Mouse (Mus musculus) kidney, embryonic 14.5 days (tissue): ENCODE results near the gene Fam208b. TPM values are rescaled to one million over a fixed set of nuclear protein-coding genes. Genes with fewer than 3 reads are reported as not detected.
"Not testable (repeated sequence)": the region's sequence is repeated elsewhere in the genome, so short reads cannot be mapped to it uniquely, and the experiment has no call there.

Experiments used
- ATAC-seq: fragments of 200-750 bp; cut with Nextera tagmentation; 2 replicates; pipeline ENCODE4 v1.8.0; 2017; ENCODE audit warnings: moderate number of reproducible peaks, mild to moderate bottlenecking, moderate TSS enrichment, moderate library complexity; ENCODE audit not compliant: low FRiP score, low TSS enrichment
- H3K27ac ChIP-seq: fragments of 300-500 bp; sonication (generic); 2 replicates; pipeline ENCODE4 v1.5.1; 2014; ENCODE audit warnings: low read depth, mild to moderate bottlenecking, low read length, moderate library complexity, mixed read lengths
- H3K27me3 ChIP-seq: fragments of 300-500 bp; sonication (generic); 2 replicates; pipeline ENCODE4 v1.6.1; 2014; ENCODE audit warnings: mild to moderate bottlenecking, low read length; ENCODE audit not compliant: control insufficient read depth, insufficient read depth
- H3K36me3 ChIP-seq: fragments of 300-500 bp; sonication (generic); 2 replicates; pipeline ENCODE4 v1.6.1; 2014; ENCODE audit warnings: low read length, mixed read lengths; ENCODE audit not compliant: control insufficient read depth, insufficient read depth
- H3K4me1 ChIP-seq: fragments of 300-500 bp; sonication (generic); 2 replicates; pipeline ENCODE4 v1.6.1; 2014; ENCODE audit warnings: low read length, mixed read lengths; ENCODE audit not compliant: control insufficient read depth, insufficient read depth
- H3K4me2 ChIP-seq: fragments of 300-500 bp; sonication (generic); replicated peaks from 2 replicates; pipeline ENCODE4 v1.6.1; 2014; ENCODE audit warnings: low read depth, mild to moderate bottlenecking, low read length
- H3K4me3 ChIP-seq: fragments of 300-500 bp; sonication (generic); 2 replicates; pipeline ENCODE4 v1.5.1; 2014; ENCODE audit warnings: mild to moderate bottlenecking, low read length
- H3K9ac ChIP-seq: fragments of 300-500 bp; sonication (generic); 2 replicates; pipeline ENCODE4 v1.6.1; 2014; ENCODE audit warnings: low read depth, mild to moderate bottlenecking, low read length, moderate library complexity
- H3K9me3 ChIP-seq: fragments of 300-500 bp; sonication (generic); 2 replicates; pipeline ENCODE4 v1.6.1; 2016; ENCODE audit warnings: low read length; ENCODE audit not compliant: control insufficient read depth
- WGBS: fragments of 180-500 bp; shearing (Covaris S2); extraction: QIAGEN DNeasy Blood & Tissue Kit; methylation state at CpG from one replicate; pipeline ENCODE4 v1.1.7; 2014; 5-methylcytosine and 5-hydroxymethylcytosine counted together
- polyA plus RNA-seq: library from polyadenylated mRNA; unstranded; fragments of >200 nt; fragmentation: Nextera tagmentation; extraction: Ambion mirVana; gene quantifications from 2 replicates; pipeline ENCODE4 v1.2.1, GENCODE M21; 2014

Fam208b gene
- polyA plus RNA-seq, 1 experiment from 2014 or later, result 25.8 TPM

DNA sequence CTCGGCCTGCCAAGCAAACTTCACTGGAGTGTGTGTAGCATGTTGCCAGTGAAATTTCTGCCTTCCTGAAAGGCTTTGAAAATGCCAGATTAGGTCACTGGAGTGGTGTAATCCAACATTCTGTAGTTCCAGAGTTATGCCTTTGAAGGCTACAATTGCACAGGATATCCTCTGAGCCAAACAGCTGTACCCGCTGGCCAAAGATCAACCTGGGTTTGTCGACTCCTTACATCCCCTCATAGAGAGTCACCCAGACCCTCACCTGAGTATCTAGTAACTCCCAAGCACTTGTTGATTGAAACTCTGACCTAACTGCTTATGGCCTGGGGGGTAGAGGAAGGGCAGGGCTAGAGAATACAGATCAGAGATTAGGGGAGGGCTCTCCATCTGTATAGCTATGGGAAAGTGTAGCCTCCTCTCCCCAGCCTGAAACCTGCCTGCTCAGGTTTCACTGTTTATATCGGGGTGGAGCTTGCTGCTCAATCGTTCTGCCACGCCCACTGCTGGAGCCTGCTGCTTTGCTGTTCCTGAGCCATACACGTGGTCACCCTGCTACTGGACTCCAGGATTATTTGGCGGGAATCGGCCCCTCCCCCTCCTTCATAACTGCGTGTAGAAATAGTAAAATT, 79.1 kb downstream of the Fam208b start:
- no peak overlapping the region for H3K4me2 ChIP-seq
- H3K27me3 ChIP-seq, result no peaks in the 10 kb centered on the region
- WGBS, result 50% methylated on average over 10 of the region's 10 CpGs
- H3K9ac ChIP-seq, result no peak overlapping the region
- 0 out of 2 replicates have a peak, but pooled peaks cover 2% of the 10 kb centered on the region for H3K9me3 ChIP-seq
- H3K4me1 ChIP-seq, result no peaks in the 10 kb centered on the region
- no peaks in the 10 kb centered on the region for H3K36me3 ChIP-seq
- no peak overlapping the region for H3K27ac ChIP-seq
- H3K4me3 ChIP-seq, result no peak overlapping the region
- ATAC-seq, result peak; percentile 65

- not testable (repeated sequence) for H3K9me3 ChIP-seq, H3K27me3 ChIP-seq, H3K4me1 ChIP-seq, H3K4me3 ChIP-seq, H3K27ac ChIP-seq, H3K9ac ChIP-seq, H3K4me2 ChIP-seq, ATAC-seq, H3K36me3 ChIP-seq
- 74% methylated on average over 2 of the region's 2 CpGs for WGBS
These were observed 79.7 kb downstream of the Fam208b start for GRCm38 (mm10) chr13:3531176-3531575.

- no peak for ATAC-seq
- no peaks in the 10 kb centered on the region for H3K27me3 ChIP-seq
- H3K4me2 ChIP-seq, result no peak overlapping the region
- WGBS, result 59% methylated on average over 3 of the region's 3 CpGs
- no peaks in the 10 kb centered on the region for H3K36me3 ChIP-seq
- no peaks in the 10 kb centered on the region for H3K4me1 ChIP-seq
- no peak overlapping the region for H3K9ac ChIP-seq
- H3K9me3 ChIP-seq, result no peaks in the 10 kb centered on the region
- H3K27ac ChIP-seq, result no peak overlapping the region
- no peak overlapping the region for H3K4me3 ChIP-seq
These were observed 80.5 kb downstream of the Fam208b start for GRCm38 (mm10) chr13:3530451-3530850.

DNA sequence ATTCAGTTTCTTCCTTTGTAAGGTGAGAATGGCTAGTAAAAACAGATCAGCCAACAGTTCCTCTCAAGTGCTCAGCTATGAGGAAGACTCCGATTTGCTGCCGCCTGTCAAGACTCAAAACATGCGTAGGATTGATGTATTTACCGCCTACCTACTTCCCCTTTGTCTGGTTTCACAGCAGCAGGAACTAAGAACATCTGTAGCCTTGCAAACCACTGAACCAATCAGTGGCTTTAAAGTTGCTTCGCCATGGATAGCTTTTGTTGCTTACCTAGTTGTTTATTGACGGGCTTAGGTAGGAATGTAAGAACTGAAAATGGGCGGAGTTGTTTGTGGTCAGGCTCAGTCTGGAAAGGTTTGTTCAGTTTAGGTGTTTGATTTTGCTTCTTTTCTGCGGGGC, 84.6 kb downstream of the Fam208b start:
- Histone ChIP-seq H3K9me3 (no peaks in the 10 kb centered on the region), H3K27me3 (no peaks in the 10 kb centered on the region), H3K9ac (no peak overlapping the region), H3K4me1 (no peaks in the 10 kb centered on the region), H3K4me3 (no peak overlapping the region), H3K36me3 (no peaks in the 10 kb centered on the region), H3K27ac (no peak overlapping the region), H3K4me2 (no peak overlapping the region)
- no peak for ATAC-seq
- WGBS, result 90% methylated on average over 8 of the region's 8 CpGs

DNA sequence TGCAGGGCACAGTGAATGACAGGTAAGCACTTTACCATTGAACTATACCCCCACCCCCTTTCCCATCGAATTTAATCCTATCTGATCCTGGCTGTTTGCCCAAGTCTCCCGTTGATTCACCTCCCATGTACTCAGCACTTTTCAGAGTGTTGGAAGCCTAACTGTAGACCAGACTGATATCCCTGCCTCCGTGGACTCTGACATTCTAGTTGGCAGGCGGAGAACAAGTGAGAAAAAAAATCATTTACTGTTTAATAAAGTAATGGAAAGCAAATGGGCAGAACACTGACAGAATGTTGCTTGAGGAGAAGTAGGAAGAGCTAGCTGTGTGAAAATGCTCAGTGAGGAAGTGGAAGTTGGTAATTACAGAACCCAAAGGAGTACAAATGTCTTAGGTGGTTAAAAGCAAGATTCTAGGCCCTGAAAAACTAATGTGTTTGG, 85.3 kb downstream of the Fam208b start:
- no peak overlapping the region for H3K27ac ChIP-seq
- no peak for ATAC-seq
- H3K27me3 ChIP-seq, result no peaks in the 10 kb centered on the region
- no peaks in the 10 kb centered on the region for H3K36me3 ChIP-seq
- H3K9me3 ChIP-seq, result no peaks in the 10 kb centered on the region
- no peak overlapping the region for H3K4me3 ChIP-seq
- no peak overlapping the region for H3K9ac ChIP-seq
- no peak overlapping the region for H3K4me2 ChIP-seq
- no peaks in the 10 kb centered on the region for H3K4me1 ChIP-seq
- 69% methylated on average over 4 of the region's 4 CpGs for WGBS

DNA sequence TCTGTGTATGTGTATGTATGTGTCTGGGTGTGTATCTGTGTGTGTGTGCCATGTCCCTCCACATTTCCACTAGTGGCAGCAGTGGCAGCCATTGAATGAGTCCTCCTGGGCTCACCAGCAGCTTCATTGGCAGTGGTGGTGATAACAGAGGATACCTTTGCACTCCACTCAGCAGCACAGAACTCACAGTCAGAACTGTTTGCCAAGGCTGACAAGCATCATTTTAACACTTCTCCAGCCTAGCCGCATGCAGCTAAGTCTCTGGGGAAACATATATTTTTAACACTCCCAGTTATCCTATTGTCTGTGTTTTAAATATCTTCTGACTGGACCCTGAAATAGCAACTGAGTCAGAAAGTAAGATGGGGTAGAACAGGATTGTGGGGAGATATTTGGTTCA, 87.0 kb downstream of the Fam208b start:
- WGBS, result 68% methylated on average over 1 of the region's 1 CpGs
- no peaks in the 10 kb centered on the region for H3K4me1 ChIP-seq
- no peak for ATAC-seq
- H3K4me2 ChIP-seq, result no peak overlapping the region
- no peak overlapping the region for H3K4me3 ChIP-seq
- H3K36me3 ChIP-seq, result no peaks in the 10 kb centered on the region
- no peaks in the 10 kb centered on the region for H3K9me3 ChIP-seq
- H3K9ac ChIP-seq, result no peak overlapping the region
- no peaks in the 10 kb centered on the region for H3K27me3 ChIP-seq
- H3K27ac ChIP-seq, result no peak overlapping the region

GRCm38 (mm10) chr13:3523459-3523858, 87.4 kb downstream of the Fam208b start:
- Histone ChIP-seq H3K36me3 (no peaks in the 10 kb centered on the region), H3K27ac (no peak overlapping the region), H3K9me3 (no peaks in the 10 kb centered on the region), H3K4me3 (no peak overlapping the region), H3K4me1 (no peaks in the 10 kb centered on the region), H3K27me3 (no peaks in the 10 kb centered on the region), H3K4me2 (no peak overlapping the region), H3K9ac (no peak overlapping the region)
- no peak for ATAC-seq
- WGBS, result 74% methylated on average over 6 of the region's 6 CpGs

DNA sequence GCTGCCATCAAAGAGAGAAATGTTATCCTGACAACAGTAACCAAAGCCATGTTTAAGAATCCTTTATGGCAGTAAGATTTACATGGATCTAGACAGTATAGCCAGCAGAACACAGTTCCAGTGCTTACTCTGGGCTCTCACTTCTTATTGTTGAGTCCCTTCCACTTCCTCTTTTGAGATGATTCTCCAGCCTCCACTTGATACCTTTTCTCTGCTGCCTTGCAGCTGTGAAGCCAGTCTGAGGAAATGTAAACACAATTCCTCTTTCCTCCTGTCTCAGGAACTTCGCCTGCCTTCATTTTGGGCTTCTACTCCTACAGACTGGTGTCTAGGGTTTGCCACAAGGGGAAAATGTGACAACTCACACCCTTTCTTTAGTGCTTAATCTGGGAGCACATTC, 90.9 kb downstream of the Fam208b start:
- not testable (repeated sequence) for H3K36me3 ChIP-seq, H3K9me3 ChIP-seq, H3K27me3 ChIP-seq, H3K4me1 ChIP-seq, ATAC-seq, H3K9ac ChIP-seq, H3K4me3 ChIP-seq, H3K27ac ChIP-seq, H3K4me2 ChIP-seq
- WGBS, result 11% methylated on average over 1 of the region's 1 CpGs

- H3K9me3 ChIP-seq, H3K36me3 ChIP-seq, H3K27me3 ChIP-seq, H3K4me2 ChIP-seq, H3K4me1 ChIP-seq, H3K4me3 ChIP-seq, H3K27ac ChIP-seq, H3K9ac ChIP-seq, ATAC-seq: not testable (repeated sequence)
- 75% methylated on average over 3 of the region's 4 CpGs for WGBS
These were observed 91.6 kb downstream of the Fam208b start for GRCm38 (mm10) chr13:3519357-3519756.
